Mouse (Mus musculus) stomach, embryonic 15.5 days (tissue): ENCODE results near the gene Lmo1. TPM values are rescaled to one million over a fixed set of nuclear protein-coding genes. Genes with fewer than 3 reads are reported as not detected.
A peak's percentile ranks its signal among the peaks of the same experiment; 100 is the strongest.
"Not testable (repeated sequence)": the region's sequence is repeated elsewhere in the genome, so short reads cannot be mapped to it uniquely, and the experiment has no call there.

Experiments
- ATAC-seq: fragments of 200-750 bp; cut with Nextera tagmentation; 2 replicates; pipeline ENCODE4 v1.8.0; 2017; ENCODE audit warnings: low read depth, moderate number of reproducible peaks, moderate TSS enrichment; ENCODE audit not compliant: insufficient read depth, low FRiP score
- H3K27ac ChIP-seq: fragments of 300-500 bp; sonication (generic); 2 replicates; pipeline ENCODE4 v1.5.1; 2015; ENCODE audit warnings: mild to moderate bottlenecking, inconsistent platforms
- H3K27me3 ChIP-seq: fragments of 300-500 bp; sonication (generic); replicated peaks from 2 replicates; pipeline ENCODE4 v1.6.1; 2015; ENCODE audit warnings: inconsistent platforms
- H3K36me3 ChIP-seq: fragments of 300-500 bp; sonication (generic); 2 replicates; pipeline ENCODE4 v1.6.1; 2015; ENCODE audit warnings: inconsistent platforms
- H3K4me1 ChIP-seq: fragments of 300-500 bp; sonication (generic); 2 replicates; pipeline ENCODE4 v1.6.1; 2015; ENCODE audit warnings: inconsistent platforms
- H3K4me2 ChIP-seq: fragments of 300-500 bp; sonication (generic); 2 replicates; pipeline ENCODE4 v1.6.1; 2015; ENCODE audit warnings: mild to moderate bottlenecking, inconsistent platforms
- H3K4me3 ChIP-seq: fragments of 300-500 bp; sonication (generic); replicated peaks from 2 replicates; pipeline ENCODE4 v1.5.1; 2015; ENCODE audit warnings: inconsistent platforms
- H3K9ac ChIP-seq: fragments of 300-500 bp; sonication (generic); 2 replicates; pipeline ENCODE4 v1.6.1; 2015; ENCODE audit warnings: inconsistent platforms
- H3K9me3 ChIP-seq: fragments of 300-500 bp; sonication (generic); 2 replicates; pipeline ENCODE4 v1.6.1; 2016; ENCODE audit warnings: inconsistent platforms
- WGBS: fragments of 180-500 bp; shearing (Covaris S2); methylation state at CpG from one replicate; pipeline ENCODE4 v1.1.7; 2015; 5-methylcytosine and 5-hydroxymethylcytosine counted together
- polyA plus RNA-seq: library from polyadenylated mRNA; unstranded; fragments of >200 nt; fragmentation: Nextera tagmentation; extraction: Ambion mirVana; gene quantifications from 2 replicates; pipeline ENCODE4 v1.2.1, GENCODE M21; 2015

Lmo1 gene
- polyA plus RNA-seq, 1 experiment from 2014 or later, result 6.4 TPM

GRCm38 (mm10) chr7:109139405-109139804, 35.6 kb downstream of the Lmo1 start:
- H3K4me3 ChIP-seq, result no peak overlapping the region
- no peaks in the 10 kb centered on the region for H3K9me3 ChIP-seq
- H3K36me3 ChIP-seq, result no peaks in the 10 kb centered on the region
- H3K27me3 ChIP-seq, result no peaks in the 10 kb centered on the region
- H3K9ac ChIP-seq, result no peak overlapping the region
- 8% methylated on average over 3 of the region's 3 CpGs for WGBS
- no peak overlapping the region for H3K4me2 ChIP-seq
- no peak; the same call in 1 of the 2 replicates for ATAC-seq
- H3K27ac ChIP-seq, result no peak overlapping the region
- H3K4me1 ChIP-seq, result no peaks in the 10 kb centered on the region

GRCm38 (mm10) chr7:109137441-109137840, 37.6 kb downstream of the Lmo1 start:
- Histone ChIP-seq H3K4me3 (no peak overlapping the region), H3K4me1 (no peaks in the 10 kb centered on the region), H3K9me3 (no peaks in the 10 kb centered on the region), H3K9ac (no peak overlapping the region), H3K27ac (no peak overlapping the region), H3K36me3 (no peaks in the 10 kb centered on the region), H3K27me3 (no peaks in the 10 kb centered on the region), H3K4me2 (no peak overlapping the region)
- ATAC-seq, result no peak
- WGBS, result 84% methylated on average over 8 of the region's 8 CpGs

- ATAC-seq, result no peak
- Histone ChIP-seq H3K9ac (no peak overlapping the region), H3K4me1 (no peaks in the 10 kb centered on the region), H3K27ac (no peak overlapping the region), H3K4me2 (no peak overlapping the region), H3K27me3 (no peaks in the 10 kb centered on the region), H3K4me3 (no peak overlapping the region), H3K9me3 (no peaks in the 10 kb centered on the region), H3K36me3 (no peaks in the 10 kb centered on the region)
- WGBS, result 74% methylated on average over 2 of the region's 2 CpGs
Observed at GRCm38 (mm10) chr7:109131565-109131964, 43.4 kb downstream of the Lmo1 start.

- no peak for ATAC-seq
- no peak overlapping the region for H3K9ac ChIP-seq
- H3K4me3 ChIP-seq, result no peak overlapping the region
Observed at GRCm38 (mm10) chr7:109129946-109130686, 44.9 kb downstream of the Lmo1 start.

GRCm38 (mm10) chr7:109129442-109129841, 45.6 kb downstream of the Lmo1 start:
- Histone ChIP-seq H3K27ac (no peak overlapping the region), H3K4me2 (no peak overlapping the region), H3K4me1 (no peaks in the 10 kb centered on the region), H3K27me3 (no peaks in the 10 kb centered on the region), H3K9me3 (no peaks in the 10 kb centered on the region), H3K36me3 (no peaks in the 10 kb centered on the region), H3K9ac (no peak overlapping the region), H3K4me3 (no peak overlapping the region)
- ATAC-seq, result no peak

More at GRCm38 (mm10) chr7:109129946-109130686, 44.9 kb downstream of the Lmo1 start:
- Histone ChIP-seq H3K36me3 (no peaks in the 10 kb centered on the region), H3K4me1 (no peaks in the 10 kb centered on the region), H3K27ac (no peak overlapping the region), H3K9me3 (no peaks in the 10 kb centered on the region), H3K4me2 (no peak overlapping the region), H3K27me3 (no peaks in the 10 kb centered on the region)
- WGBS, result 71% methylated on average over 5 of the region's 5 CpGs

- Histone ChIP-seq H3K36me3 (no peaks in the 10 kb centered on the region), H3K9ac (no peak overlapping the region), H3K4me3 (no peak overlapping the region), H3K27me3 (no peaks in the 10 kb centered on the region), H3K4me2 (no peak overlapping the region), H3K27ac (no peak overlapping the region), H3K9me3 (no peaks in the 10 kb centered on the region), H3K4me1 (no peaks in the 10 kb centered on the region)
- peak; percentile 35; the same call in 1 of the 2 replicates for ATAC-seq
- 62% methylated on average over 4 of the region's 4 CpGs for WGBS
Observed at GRCm38 (mm10) chr7:109115929-109116328, 59.1 kb downstream of the Lmo1 start.

GRCm38 (mm10) chr7:109115488-109115887, 59.5 kb downstream of the Lmo1 start:
- 31% methylated on average over 2 of the region's 4 CpGs for WGBS
- H3K36me3 ChIP-seq, H3K27ac ChIP-seq, H3K4me3 ChIP-seq, H3K4me2 ChIP-seq, H3K9me3 ChIP-seq, H3K9ac ChIP-seq, H3K27me3 ChIP-seq, H3K4me1 ChIP-seq, ATAC-seq: not testable (repeated sequence)

- peak; percentile 89; the same call in 1 of the 2 replicates for ATAC-seq
- 24% methylated on average over 10 of the region's 10 CpGs for WGBS
Observed at GRCm38 (mm10) chr7:109114950-109115349, 60.1 kb downstream of the Lmo1 start.

GRCm38 (mm10) chr7:109111000-109111399, 64.0 kb downstream of the Lmo1 start:
- H3K4me3 ChIP-seq, result no peak overlapping the region
- no peak overlapping the region for H3K9ac ChIP-seq
- no peaks in the 10 kb centered on the region for H3K27me3 ChIP-seq
- no peaks in the 10 kb centered on the region for H3K4me1 ChIP-seq
- H3K36me3 ChIP-seq, result no peaks in the 10 kb centered on the region
- H3K9me3 ChIP-seq, result no peaks in the 10 kb centered on the region
- ATAC-seq, result peak; percentile 81
- 73% methylated on average over 5 of the region's 5 CpGs for WGBS
- H3K4me2 ChIP-seq, result no peak overlapping the region
- no peak overlapping the region for H3K27ac ChIP-seq

More at GRCm38 (mm10) chr7:109114950-109115349, 60.1 kb downstream of the Lmo1 start:
- Histone ChIP-seq H3K4me1 (no peaks in the 10 kb centered on the region), H3K36me3 (no peaks in the 10 kb centered on the region), H3K27ac (no peak overlapping the region), H3K4me2 (no peak overlapping the region), H3K27me3 (no peaks in the 10 kb centered on the region), H3K9ac (no peak overlapping the region), H3K9me3 (no peaks in the 10 kb centered on the region), H3K4me3 (no peak overlapping the region)

GRCm38 (mm10) chr7:109104894-109105293, 70.1 kb downstream of the Lmo1 start:
- H3K4me3 ChIP-seq, result no peak overlapping the region
- no peaks in the 10 kb centered on the region for H3K27me3 ChIP-seq
- H3K27ac ChIP-seq, result no peak overlapping the region
- WGBS, result 56% methylated on average over 1 of the region's 1 CpGs
- H3K4me1 ChIP-seq, result no peaks in the 10 kb centered on the region
- H3K9ac ChIP-seq, result no peak overlapping the region
- H3K36me3 ChIP-seq, result no peaks in the 10 kb centered on the region
- H3K4me2 ChIP-seq, result no peak overlapping the region
- no peaks in the 10 kb centered on the region for H3K9me3 ChIP-seq
- no peak for ATAC-seq

GRCm38 (mm10) chr7:109101167-109101566, 73.8 kb downstream of the Lmo1 start:
- Histone ChIP-seq H3K4me1 (no peaks in the 10 kb centered on the region), H3K27me3 (no peaks in the 10 kb centered on the region), H3K4me3 (no peak overlapping the region), H3K4me2 (no peak overlapping the region), H3K9ac (no peak overlapping the region), H3K9me3 (no peaks in the 10 kb centered on the region), H3K27ac (no peak overlapping the region), H3K36me3 (no peaks in the 10 kb centered on the region)
- no peak for ATAC-seq
- 86% methylated on average over 3 of the region's 3 CpGs for WGBS

- no peaks in the 10 kb centered on the region for H3K9me3 ChIP-seq
- H3K4me1 ChIP-seq, result no peaks in the 10 kb centered on the region
- no peaks in the 10 kb centered on the region for H3K36me3 ChIP-seq
- H3K27ac ChIP-seq, result no peak overlapping the region
- H3K4me3 ChIP-seq, result no peak overlapping the region
- no peaks in the 10 kb centered on the region for H3K27me3 ChIP-seq
- no peak for ATAC-seq
- H3K9ac ChIP-seq, result no peak overlapping the region
- WGBS, result 33% methylated on average over 6 of the region's 6 CpGs
- no peak overlapping the region for H3K4me2 ChIP-seq
Observed at GRCm38 (mm10) chr7:109098145-109099018, 76.6 kb downstream of the Lmo1 start.
